Mouse (Mus musculus): ENCODE measurements around the gene Dalrd3.
"Not testable (repeated sequence)": the region's sequence is repeated elsewhere in the genome, so short reads cannot be mapped to it uniquely, and the experiment has no call there.

Dalrd3 gene

DNA sequence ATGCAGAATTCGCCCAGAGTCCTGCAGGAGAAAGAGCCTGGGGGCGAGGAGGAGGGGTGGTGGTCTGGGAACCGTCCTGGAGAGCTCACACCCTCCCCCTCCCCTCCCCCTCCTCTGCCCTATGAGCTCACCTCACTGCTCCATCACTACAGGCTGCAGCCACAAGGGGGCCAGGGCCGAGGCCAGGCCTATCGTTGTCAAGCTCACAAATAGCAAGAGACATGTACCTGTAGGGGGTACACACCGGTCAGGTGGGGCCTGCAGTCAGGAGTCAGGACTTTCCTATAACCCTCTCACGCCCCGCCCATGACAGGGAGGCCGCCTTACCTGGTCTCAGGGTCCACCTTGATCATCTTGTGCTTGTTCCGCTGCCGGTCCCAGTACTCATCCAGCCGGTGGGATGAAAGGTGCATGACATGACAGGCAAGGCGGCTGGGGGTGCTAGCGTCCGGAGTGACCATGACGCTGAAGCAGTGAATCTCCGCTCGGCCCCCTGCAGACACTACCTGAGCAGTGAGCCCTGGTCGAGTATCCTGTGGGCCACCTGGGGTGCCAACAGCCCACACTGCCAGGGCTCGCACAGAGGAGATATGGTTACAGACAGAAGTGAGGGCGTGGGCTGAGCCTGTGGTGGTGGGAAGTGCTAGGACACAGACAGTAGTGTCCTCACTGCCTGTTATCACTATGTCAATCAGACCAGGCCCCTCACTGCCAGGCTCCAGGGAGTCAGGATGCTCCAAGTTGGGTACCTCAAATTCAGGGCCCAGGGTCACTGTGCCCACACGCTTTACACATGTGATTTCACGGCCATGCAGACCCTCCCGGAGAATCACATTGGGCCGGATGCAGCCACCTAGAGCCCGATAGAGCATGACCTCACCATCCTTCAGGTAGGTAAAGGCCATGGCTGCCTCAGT lies 4.3 kb downstream of the Dalrd3 start:
- no peak for DNase-seq (ENCODE audit: low read depth, low spot score)

- DNase-seq (ENCODE audit: low read depth, low spot score): no peak
These were observed 5.2 kb downstream of the Dalrd3 start for GRCm38 (mm10) chr9:108574921-108575320.

- no peak for DNase-seq (ENCODE audit: low read depth, low spot score)
These were observed 5.9 kb downstream of the Dalrd3 start for GRCm38 (mm10) chr9:108575321-108576297.

DNA sequence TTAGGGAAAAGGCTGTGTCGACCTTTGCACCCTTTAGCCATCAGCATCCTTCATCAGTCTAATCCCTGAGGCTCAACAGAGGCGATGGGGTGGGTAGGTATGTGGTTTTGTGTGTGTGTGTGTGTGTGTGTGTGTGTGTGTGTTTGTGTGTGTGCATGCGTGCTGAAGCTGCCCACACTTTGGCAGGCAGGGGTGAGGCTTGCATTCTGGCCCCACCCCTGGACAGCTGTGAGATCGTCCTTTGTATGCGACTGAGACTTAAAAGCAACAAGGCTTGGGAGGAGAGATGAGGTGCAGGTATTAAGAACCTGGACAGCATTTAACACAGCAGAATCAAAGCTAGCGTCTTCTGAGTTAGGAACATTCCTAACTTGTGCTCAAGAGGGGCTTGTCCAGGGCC lies 7.3 kb downstream of the Dalrd3 start:
- no peak for DNase-seq (ENCODE audit: low read depth, low spot score)

- no peak for DNase-seq (ENCODE audit: low read depth, low spot score)
These were observed 8.4 kb downstream of the Dalrd3 start for GRCm38 (mm10) chr9:108577934-108578544.

GRCm38 (mm10) chr9:108578545-108579343 lies 9.1 kb downstream of the Dalrd3 start, which contains the start of gene Wdr6:
Gene Wdr6, minus strand, starts transcription at chr9:108578739.
- peak; percentile 93 for DNase-seq (ENCODE audit: low read depth, low spot score)

DNA sequence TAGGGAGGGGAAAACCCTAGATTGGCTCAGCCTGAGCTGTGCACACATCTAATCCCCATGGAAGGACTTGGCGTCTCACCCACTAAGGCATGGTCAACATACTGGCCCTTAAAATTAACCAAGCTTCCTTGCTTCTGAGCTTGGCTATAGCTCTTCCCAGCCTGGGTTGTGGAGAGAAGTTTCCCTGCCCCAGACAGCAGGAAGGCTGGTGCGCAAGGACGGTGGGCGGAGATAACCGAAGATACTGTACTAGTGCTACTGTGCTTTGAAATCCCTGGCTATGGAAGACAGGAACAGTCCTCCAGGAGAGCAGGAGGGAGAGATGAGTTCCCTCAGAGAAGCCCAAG lies 9.6 kb downstream of the Dalrd3 start:
- no peak for DNase-seq (ENCODE audit: low read depth, low spot score)

DNA sequence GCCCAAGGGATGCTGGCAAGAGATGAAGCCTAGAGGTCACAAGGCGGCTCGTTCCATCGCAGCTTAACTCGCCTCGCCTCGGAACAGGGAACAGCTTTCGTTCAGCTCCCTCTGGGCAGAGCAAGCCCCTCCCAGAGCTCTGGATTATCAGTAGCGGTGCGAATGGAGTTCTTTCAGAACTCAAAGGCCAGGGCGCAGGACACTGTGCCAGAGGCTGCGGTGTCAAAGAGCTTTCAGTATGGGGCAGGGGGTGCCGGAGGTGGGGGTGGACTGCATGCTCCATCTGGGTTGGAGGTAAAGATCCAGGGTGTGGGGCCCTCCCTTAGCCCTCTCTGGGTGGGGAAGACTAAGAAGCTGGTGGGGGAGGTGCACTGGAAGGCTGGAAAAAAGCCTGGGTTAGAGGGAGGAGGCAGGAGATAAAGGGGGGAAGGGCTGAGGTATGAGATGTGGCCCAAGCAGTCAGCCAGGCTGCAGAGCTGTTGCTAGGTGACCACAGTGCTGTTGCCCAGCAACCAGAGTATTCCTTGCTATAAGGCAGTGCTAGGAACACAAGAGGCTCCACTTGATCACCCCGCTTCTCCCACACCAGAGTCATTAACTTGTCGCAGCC lies 18.0 kb downstream of the Dalrd3 start:
- DNase-seq (ENCODE audit: low read depth, low spot score): peak; percentile 71

- no peak for DNase-seq (ENCODE audit: low read depth, low spot score)
These were observed 19.5 kb downstream of the Dalrd3 start for GRCm38 (mm10) chr9:108589229-108589628.

- no peak for DNase-seq (ENCODE audit: low read depth, low spot score)
These were observed 21.8 kb downstream of the Dalrd3 start for GRCm38 (mm10) chr9:108591462-108591861.

DNA sequence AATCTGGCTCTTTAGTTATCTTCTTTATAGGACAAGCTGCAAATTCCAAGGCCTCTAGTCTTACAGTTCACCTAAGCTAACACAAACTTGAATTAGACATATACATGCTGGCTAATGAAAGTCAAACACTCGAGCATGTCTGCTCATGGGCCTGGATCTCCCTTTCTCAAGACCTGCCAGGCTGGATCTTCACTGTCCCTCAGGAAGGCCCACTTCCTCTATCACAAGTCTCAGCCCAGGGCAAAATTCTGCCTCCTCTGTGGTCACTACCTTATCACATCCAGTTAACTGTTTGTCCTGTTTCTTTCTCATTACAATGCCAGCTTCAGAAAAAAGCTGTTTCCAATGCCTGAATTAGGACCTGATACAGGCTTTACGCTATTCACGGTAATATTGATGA lies 24.7 kb downstream of the Dalrd3 start:
- no peak for DNase-seq (ENCODE audit: low read depth, low spot score)

GRCm38 (mm10) chr9:108596998-108597764 lies 27.5 kb downstream of the Dalrd3 start, which contains the start of gene P4htm:
Gene P4htm, minus strand, starts transcription at chr9:108597667.
- DNase-seq (ENCODE audit: low read depth, low spot score): peak; percentile 58

- DNase-seq (ENCODE audit: low read depth, low spot score): no peak
These were observed 29.4 kb downstream of the Dalrd3 start for GRCm38 (mm10) chr9:108599021-108599566.

DNA sequence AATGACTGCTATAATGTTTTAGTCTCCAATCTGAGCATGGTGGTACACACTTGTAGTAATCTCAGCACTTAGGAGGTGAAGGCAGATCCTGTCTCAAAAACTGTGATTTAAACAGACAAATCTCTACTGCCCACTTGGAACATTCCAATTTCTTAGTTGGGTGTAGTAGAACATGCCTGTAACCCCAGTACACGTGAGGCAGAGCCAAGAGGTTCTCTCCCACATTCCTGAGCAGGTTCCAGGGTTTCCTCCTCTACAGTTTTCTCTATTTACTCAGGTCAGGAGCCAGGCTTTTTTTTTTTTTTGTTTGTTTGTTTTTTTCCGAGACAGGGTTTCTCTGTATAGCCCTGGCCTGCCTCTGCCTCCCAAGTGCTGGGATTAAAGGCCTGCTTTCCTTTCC lies 30.3 kb downstream of the Dalrd3 start:
- no peak for DNase-seq (ENCODE audit: low read depth, low spot score)

DNA sequence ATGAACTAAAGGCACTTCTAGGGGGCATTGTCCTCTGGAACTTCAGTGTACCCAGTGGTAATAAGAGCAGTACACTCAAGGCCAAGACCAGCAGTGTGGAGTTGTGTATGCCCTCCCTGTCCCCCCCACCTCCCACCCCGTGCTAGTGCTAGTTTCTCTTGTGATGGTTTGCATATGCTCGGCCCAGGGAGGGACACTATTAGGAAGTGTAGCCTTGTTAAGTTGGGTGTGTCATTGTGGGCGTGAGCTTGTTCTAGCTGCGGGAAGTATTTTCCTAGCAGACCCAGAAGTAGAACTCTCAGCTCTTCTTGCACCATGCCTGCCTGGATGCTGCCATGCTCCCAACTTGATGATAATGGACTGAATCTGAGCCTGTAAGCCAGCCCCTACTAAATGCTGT lies 32.3 kb downstream of the Dalrd3 start:
- DNase-seq (ENCODE audit: low read depth, low spot score): no peak

DNA sequence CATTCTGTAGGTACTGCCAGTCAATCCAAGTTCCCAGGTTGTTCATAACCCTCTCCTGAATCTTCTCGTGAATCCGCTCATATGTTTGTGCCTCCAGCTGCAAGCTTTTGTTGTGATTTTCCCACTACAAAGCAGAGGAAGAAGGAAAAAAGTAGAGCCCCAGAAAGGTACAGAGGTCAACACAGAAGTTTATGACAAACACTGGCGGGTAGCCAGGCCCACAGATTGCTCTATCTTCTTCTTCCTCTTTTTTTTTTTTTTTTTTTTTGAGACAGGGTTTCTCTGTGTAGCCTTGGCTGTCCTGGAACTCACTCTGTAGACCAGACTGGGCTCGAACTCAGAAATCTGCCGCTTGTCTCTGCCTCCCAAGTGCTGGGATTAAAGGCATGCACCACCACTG lies 38.2 kb downstream of the Dalrd3 start:
- DNase-seq (ENCODE audit: low read depth, low spot score): not testable (repeated sequence)

DNA sequence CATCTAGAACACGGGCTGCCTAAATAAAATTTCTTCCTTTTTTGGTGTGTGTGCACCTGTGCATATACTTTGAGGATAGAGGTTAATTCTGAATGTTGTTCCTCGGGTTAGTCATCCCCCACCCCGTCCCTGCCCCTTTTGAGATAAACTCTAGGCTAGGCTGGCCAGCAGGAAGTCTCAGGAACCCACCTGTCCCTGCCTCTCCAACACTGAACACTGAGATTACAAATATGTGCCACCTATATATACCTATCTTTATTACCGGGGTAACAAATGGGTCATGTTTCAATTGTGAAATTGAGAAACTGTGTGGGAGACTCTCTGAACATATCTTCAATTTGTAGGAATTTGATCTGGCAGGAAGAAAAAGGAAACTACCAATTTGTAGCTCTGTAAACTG lies 39.2 kb downstream of the Dalrd3 start:
- no peak for DNase-seq (ENCODE audit: low read depth, low spot score)

DNA sequence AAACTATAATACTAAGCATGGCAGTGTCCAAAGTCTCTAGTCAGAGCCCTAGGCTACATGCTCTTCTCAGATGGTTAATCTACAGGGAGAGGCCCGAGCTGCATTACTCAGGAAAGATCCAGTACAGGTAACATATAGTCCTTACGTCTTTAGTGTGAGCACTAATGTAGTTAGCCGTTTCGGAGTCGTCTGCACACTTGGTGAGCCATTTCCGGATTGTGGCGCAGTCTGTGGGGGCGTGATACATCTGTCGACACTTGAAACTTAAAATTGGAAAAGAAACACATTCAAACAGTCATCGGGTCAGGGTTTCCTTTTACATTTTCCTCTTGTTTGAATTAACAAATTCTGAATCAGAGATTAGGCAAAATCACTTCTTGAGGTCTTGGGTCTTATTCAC lies 41.8 kb downstream of the Dalrd3 start:
- DNase-seq (ENCODE audit: low read depth, low spot score): no peak

DNA sequence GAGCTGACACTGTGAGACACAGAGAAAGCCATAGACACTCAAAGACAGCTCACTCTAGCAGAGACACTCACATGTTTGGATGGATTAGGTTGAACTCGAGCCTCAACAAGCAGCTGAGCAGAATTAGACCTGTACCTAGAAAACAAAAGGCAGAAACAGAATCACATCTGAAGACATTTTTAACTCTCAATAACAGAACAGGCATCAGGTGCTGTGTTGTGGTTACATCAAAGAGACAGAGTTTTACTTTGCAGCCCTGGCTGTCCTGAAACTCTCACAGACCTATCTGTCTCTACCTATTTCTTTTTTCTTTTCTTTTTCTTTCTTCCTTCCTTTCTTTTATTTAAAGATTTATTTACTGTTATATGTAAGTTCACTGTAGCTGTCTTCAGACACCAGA lies 47.6 kb downstream of the Dalrd3 start:
- no peak for DNase-seq (ENCODE audit: low read depth, low spot score)
